Mouse (Mus musculus) G1E (cell line): ENCODE results near the gene Gm30191.
"Not testable (repeated sequence)": the region's sequence is repeated elsewhere in the genome, so short reads cannot be mapped to it uniquely, and the experiment has no call there.

Source experiments
- CTCF ChIP-seq: IDR thresholded peaks from 2 replicates; pipeline ENCODE4 v1.5.1; 2012; ENCODE audit warnings: low read depth, low read length, inconsistent platforms, mixed read lengths
- GATA1 ChIP-seq: IDR thresholded peaks from 2 replicates; pipeline ENCODE4 v1.6.1; 2012; ENCODE audit warnings: borderline replicate concordance, low read length, inconsistent platforms, mixed read lengths
- POLR2AphosphoS5 ChIP-seq: IDR thresholded peaks from 2 replicates; pipeline ENCODE4 v1.6.1; 2012; ENCODE audit warnings: low read depth, low read length, inconsistent platforms; ENCODE audit not compliant: insufficient replicate concordance
- TAL1 ChIP-seq: conservative IDR thresholded peaks from 2 replicates; pipeline ENCODE4 v1.6.1; 2012; ENCODE audit warnings: low read depth, low read length, inconsistent platforms, mixed read lengths

DNA sequence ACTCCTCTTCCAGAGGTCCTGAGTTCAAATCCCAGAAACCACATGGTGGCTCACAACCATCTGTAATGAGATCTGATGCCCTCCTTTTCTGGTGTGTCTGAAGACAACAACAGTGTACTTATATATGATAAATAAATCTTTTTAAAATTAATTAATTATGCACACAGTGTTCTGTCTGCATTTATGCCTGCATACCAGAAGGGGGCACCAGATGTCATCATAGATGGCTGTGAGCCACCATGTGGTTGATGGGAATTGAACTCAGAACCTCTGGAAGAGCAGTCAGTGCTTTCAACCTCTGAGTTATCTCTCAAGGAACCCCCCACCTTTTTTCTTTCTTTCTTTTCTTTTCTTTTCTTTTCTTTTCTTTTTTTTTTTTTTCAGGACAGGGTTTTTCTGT lies 22.9 kb downstream of the Gm30191 start:
- not testable (repeated sequence) for TF ChIP-seq GATA1, POLR2AphosphoS5, TAL1
- peak; percentile 19; the same call in 1 of the 2 replicates for TF ChIP-seq CTCF
